Mouse (Mus musculus) liver, postnatal 0 days (tissue): Measurements from ENCODE around the gene Macrod2. TPM values are rescaled to one million over a fixed set of nuclear protein-coding genes. Genes with fewer than 3 reads are reported as not detected.

ENCODE experiments used
- ATAC-seq: fragments of 200-750 bp; cut with Nextera tagmentation; 2 replicates; pipeline ENCODE4 v1.8.0; 2017; ENCODE audit warnings: mild to moderate bottlenecking, moderate library complexity
- DNase-seq: peaks from one replicate; pipeline ENCODE4 v3.0.0-alpha.2; 2016
- H3K27ac ChIP-seq: fragments of 300-500 bp; sonication (generic); 2 replicates; pipeline ENCODE4 v1.5.1; 2014; ENCODE audit warnings: antibody characterized with exemption, moderate library complexity, mild to moderate bottlenecking, low read depth
- H3K27me3 ChIP-seq: fragments of 300-500 bp; sonication (generic); 2 replicates; pipeline ENCODE4 v1.6.1; 2014; ENCODE audit warnings: low read length, control low read depth, mixed read lengths; ENCODE audit not compliant: insufficient read depth
- H3K36me3 ChIP-seq: fragments of 300-500 bp; sonication (generic); replicated peaks from 2 replicates; pipeline ENCODE4 v1.6.1; 2014; ENCODE audit warnings: mild to moderate bottlenecking, control low read depth, low read length, moderate library complexity, mixed read lengths; ENCODE audit not compliant: insufficient read depth
- H3K4me1 ChIP-seq: fragments of 300-500 bp; sonication (generic); 2 replicates; pipeline ENCODE4 v1.6.1; 2014; ENCODE audit warnings: antibody characterized with exemption, mild to moderate bottlenecking, control low read depth; ENCODE audit not compliant: insufficient read depth
- H3K4me2 ChIP-seq: fragments of 300-500 bp; sonication (generic); 2 replicates; pipeline ENCODE4 v1.6.1; 2014; ENCODE audit warnings: low read depth, mild to moderate bottlenecking, low read length, moderate library complexity, mixed read lengths
- H3K4me3 ChIP-seq: fragments of 300-500 bp; sonication (generic); 2 replicates; pipeline ENCODE4 v1.5.1; 2014; ENCODE audit warnings: low read depth, low read length
- H3K9ac ChIP-seq: fragments of 300-500 bp; sonication (generic); replicated peaks from 2 replicates; pipeline ENCODE4 v1.6.1; 2014; ENCODE audit warnings: mild to moderate bottlenecking, moderate library complexity
- H3K9me3 ChIP-seq: fragments of 300-500 bp; sonication (generic); 2 replicates; pipeline ENCODE4 v1.6.1; 2016; ENCODE audit warnings: mild to moderate bottlenecking, control low read depth, low read length, mixed read lengths
- CTCF ChIP-seq: sonication (generic); IDR thresholded peaks from 2 replicates; pipeline ENCODE4 v1.5.1; 2016; ENCODE audit warnings: antibody characterized with exemption, low read depth
- EP300 ChIP-seq: IDR thresholded peaks from 2 replicates; pipeline ENCODE4 v1.6.1; 2016; ENCODE audit warnings: antibody characterized with exemption, low read depth, mild to moderate bottlenecking
- WGBS: fragments of 180-500 bp; shearing (Covaris S2); extraction: QIAGEN DNeasy Blood & Tissue Kit; methylation state at CpG from one replicate; pipeline ENCODE4 v1.1.7; 2014; ENCODE audit not compliant: insufficient replicate concordance; 5-methylcytosine and 5-hydroxymethylcytosine counted together
- polyA plus RNA-seq: library from polyadenylated mRNA; unstranded; fragments of >200 nt; fragmentation: Nextera tagmentation; extraction: Ambion mirVana; gene quantifications from 2 replicates; pipeline ENCODE4 v1.2.1, GENCODE M21; 2015

The Macrod2 gene
- polyA plus RNA-seq, 1 experiment from 2014 or later: 9.3 TPM

DNA sequence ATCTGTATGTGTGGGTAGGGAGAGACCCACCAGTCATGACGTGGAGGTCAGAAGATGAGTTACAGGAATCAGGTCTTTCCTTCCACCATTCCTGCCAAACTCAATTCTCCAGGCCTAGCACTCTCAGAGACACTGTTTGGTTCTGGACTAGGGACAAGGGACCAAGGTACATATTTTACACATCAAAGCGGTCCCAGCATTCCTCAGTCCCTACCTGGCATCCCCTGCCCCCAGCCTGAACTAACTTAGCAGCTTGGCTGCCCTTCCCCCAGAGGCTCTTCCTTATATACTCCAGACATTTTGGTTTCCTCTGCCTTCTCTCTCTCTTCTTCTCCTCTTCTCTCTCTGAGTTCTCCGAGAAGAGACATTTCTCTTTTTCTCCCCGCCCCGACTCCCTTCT lies 278.4 kb downstream of the Macrod2 start:
- no peak for DNase-seq
- Histone ChIP-seq H3K4me2 (no peak overlapping the region), H3K36me3 (no peaks in the 10 kb centered on the region), H3K4me1 (peaks cover 3% of the 10 kb centered on the region; the same call in 1 of the 2 replicates), H3K27me3 (no peaks in the 10 kb centered on the region), H3K9me3 (no peaks in the 10 kb centered on the region), H3K27ac (no peak overlapping the region), H3K9ac (no peak overlapping the region), H3K4me3 (no peak overlapping the region)
- 81% methylated on average over 5 of the region's 5 CpGs for WGBS
- no peak for ATAC-seq
- TF ChIP-seq CTCF: no peak
- no peak for TF ChIP-seq EP300

DNA sequence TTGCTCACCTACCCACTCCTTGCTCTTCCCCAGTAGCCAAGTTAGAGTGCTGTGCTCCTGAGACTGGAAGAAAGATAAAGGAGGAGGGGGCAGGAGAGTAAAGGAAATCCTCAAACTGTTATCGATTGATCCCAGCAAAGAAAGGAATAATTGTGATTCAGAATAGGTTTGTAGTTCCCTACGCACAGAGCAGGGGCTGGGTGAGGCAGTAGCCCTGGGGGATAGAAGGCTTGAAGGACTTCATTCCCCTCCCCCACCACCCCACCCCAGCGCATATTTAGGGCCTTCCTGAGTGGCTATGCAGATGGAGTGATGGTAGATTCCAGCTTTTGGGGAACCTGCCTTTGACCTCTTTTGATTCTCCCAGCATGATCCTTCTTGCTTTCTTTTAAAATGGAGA lies 281.6 kb downstream of the Macrod2 start:
- no peak for TF ChIP-seq EP300
- no peak for TF ChIP-seq CTCF
- H3K4me2 ChIP-seq: no peak overlapping the region
- H3K9ac ChIP-seq: no peak overlapping the region
- no peaks in the 10 kb centered on the region for H3K36me3 ChIP-seq
- ATAC-seq (no peak), DNase-seq (no peak)
- H3K27me3 ChIP-seq: no peaks in the 10 kb centered on the region
- 45% methylated on average over 3 of the region's 3 CpGs for WGBS
- H3K27ac ChIP-seq: no peak overlapping the region
- no peaks in the 10 kb centered on the region for H3K9me3 ChIP-seq
- no peaks in the 10 kb centered on the region for H3K4me1 ChIP-seq
- H3K4me3 ChIP-seq: no peak overlapping the region

DNA sequence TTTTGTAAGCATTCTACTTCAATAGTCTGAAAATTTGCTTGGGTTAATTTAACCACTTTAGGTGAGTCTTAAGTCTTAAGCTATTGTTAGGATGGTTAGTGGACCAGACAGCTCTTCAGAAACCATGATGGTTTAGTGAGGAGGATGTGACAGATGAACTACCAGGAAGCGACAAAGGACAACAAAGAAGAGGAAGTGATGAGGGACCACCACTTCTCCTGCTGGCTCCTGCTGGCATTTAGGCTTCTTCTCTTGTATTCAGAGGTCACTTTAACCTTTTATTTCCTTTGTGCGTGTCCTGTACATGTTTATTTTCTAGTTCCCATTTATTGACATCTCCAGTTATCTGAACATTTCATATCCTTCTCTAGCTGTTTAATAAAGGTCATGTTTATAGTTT lies 295.8 kb downstream of the Macrod2 start:
- TF ChIP-seq EP300: no peak
- no peak for TF ChIP-seq CTCF
- Histone ChIP-seq H3K4me3 (no peak overlapping the region), H3K9ac (no peak overlapping the region), H3K27me3 (no peaks in the 10 kb centered on the region), H3K4me1 (no peaks in the 10 kb centered on the region), H3K36me3 (no peaks in the 10 kb centered on the region), H3K4me2 (no peak overlapping the region), H3K27ac (no peak overlapping the region), H3K9me3 (no peaks in the 10 kb centered on the region)
- ATAC-seq (no peak), DNase-seq (no peak)
- 55% methylated on average over 2 of the region's 2 CpGs for WGBS

DNA sequence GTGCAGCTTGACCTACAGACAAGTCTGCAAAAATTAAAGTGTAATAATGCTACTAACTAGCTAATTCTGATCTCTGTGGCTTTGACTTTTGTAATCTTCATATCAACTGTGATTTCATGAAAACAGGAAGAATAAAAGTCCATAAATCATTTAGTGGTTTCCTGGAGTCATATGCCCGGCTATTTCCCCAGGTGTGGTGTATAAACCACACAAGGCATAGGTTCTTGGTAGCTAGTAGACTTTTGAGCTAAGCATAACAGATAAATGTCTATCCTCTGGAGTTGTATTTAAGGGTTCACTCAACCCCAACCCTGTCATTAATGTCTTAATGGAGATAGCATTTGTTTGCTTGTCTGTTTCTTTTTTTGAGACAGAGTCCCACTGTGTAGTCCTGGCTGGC lies 296.3 kb downstream of the Macrod2 start:
- 38% methylated on average over 1 of the region's 1 CpGs for WGBS
- Histone ChIP-seq H3K9me3 (no peaks in the 10 kb centered on the region), H3K36me3 (no peaks in the 10 kb centered on the region), H3K9ac (no peak overlapping the region), H3K4me1 (no peaks in the 10 kb centered on the region), H3K4me3 (no peak overlapping the region), H3K27me3 (no peaks in the 10 kb centered on the region), H3K4me2 (no peak overlapping the region), H3K27ac (no peak overlapping the region)
- no peak for TF ChIP-seq EP300
- no peak for TF ChIP-seq CTCF
- ATAC-seq: no peak
- no peak for DNase-seq

DNA sequence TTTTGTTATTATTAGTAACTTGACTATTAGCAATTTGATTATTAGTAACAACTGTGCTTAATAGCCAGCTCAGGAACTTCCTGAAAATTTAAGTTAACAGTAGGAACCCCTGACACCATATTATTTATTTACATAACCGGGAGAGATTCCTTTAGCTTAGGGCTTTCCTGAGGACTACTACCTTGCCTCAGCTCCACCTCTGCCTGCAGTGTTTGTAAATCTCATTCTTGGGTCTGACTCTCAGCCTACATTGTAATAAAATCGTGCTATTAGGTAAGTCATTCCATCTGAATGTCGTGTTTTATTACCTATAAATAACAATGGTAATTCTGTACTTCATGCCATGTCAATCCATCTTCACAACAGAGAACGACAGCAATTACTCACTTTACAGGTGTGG lies 297.4 kb downstream of the Macrod2 start:
- Histone ChIP-seq H3K9ac (no peak overlapping the region), H3K4me1 (no peaks in the 10 kb centered on the region), H3K27ac (no peak overlapping the region), H3K27me3 (no peaks in the 10 kb centered on the region), H3K4me3 (no peak overlapping the region), H3K9me3 (no peaks in the 10 kb centered on the region), H3K4me2 (no peak overlapping the region), H3K36me3 (no peaks in the 10 kb centered on the region)
- WGBS: 61% methylated on average over 4 of the region's 4 CpGs
- TF ChIP-seq EP300: no peak
- TF ChIP-seq CTCF: no peak
- ATAC-seq (no peak), DNase-seq (no peak)

DNA sequence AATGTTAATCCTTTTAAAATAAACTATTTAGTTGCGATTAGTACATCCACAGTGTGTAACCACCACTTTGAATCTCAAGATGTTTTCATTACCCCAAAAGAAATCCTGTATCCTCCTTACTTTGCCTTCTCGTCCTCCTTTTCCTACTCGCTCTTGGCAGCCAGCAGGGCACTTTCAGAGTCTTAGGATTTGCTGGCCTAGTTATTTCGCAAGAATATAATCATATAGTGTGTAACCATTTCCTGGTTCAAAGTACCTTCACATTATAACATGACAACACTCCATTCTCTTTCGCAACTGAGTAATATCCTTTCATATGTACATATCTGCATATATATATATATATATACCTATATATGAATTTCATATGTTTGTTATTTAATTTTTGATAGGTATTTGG lies 298.7 kb downstream of the Macrod2 start:
- Histone ChIP-seq H3K36me3 (no peaks in the 10 kb centered on the region), H3K27me3 (no peaks in the 10 kb centered on the region), H3K4me2 (no peak overlapping the region), H3K9ac (no peak overlapping the region), H3K9me3 (no peaks in the 10 kb centered on the region), H3K27ac (no peak overlapping the region), H3K4me1 (no peaks in the 10 kb centered on the region), H3K4me3 (no peak overlapping the region)
- no peak for TF ChIP-seq CTCF
- TF ChIP-seq EP300: no peak
- DNase-seq (no peak), ATAC-seq (no peak)
- 78% methylated on average over 5 of the region's 5 CpGs for WGBS

DNA sequence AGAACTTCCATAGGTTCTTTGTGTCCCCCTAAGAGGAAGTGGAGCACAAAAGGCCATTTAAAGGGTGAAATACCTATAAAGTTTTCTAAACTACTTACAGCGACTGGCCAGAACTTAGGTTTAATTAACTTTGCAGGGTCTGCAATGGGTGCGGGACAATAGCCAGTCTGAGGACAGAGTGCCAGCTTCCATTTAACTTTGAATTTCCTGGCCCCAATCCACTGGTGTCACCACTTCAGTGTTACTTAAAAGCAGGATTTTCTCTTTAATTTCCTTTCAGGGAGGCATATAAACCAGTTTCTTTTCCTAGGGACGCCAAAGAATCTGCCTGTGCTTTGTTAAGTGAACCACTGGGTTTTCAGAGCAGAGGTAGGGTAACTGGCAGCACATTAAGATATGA lies 303.5 kb downstream of the Macrod2 start:
- H3K27ac ChIP-seq: no peak overlapping the region
- no peaks in the 10 kb centered on the region for H3K4me1 ChIP-seq
- H3K4me2 ChIP-seq: no peak overlapping the region
- H3K27me3 ChIP-seq: no peaks in the 10 kb centered on the region
- DNase-seq: no peak
- WGBS: 63% methylated on average over 3 of the region's 3 CpGs
- H3K4me3 ChIP-seq: no peak overlapping the region
- no peaks in the 10 kb centered on the region for H3K9me3 ChIP-seq
- H3K36me3 ChIP-seq: no peaks in the 10 kb centered on the region
- no peak overlapping the region for H3K9ac ChIP-seq
- no peak for ATAC-seq
- TF ChIP-seq EP300 (no peak), CTCF (no peak)
